Mouse (Mus musculus): ENCODE data around the gene Nfic. TPM values are rescaled to one million over a fixed set of nuclear protein-coding genes. Genes with fewer than 3 reads are reported as not detected.
"Not testable (repeated sequence)": the region's sequence is repeated elsewhere in the genome, so short reads cannot be mapped to it uniquely, and the experiment has no call there.

Gene Nfic
- polyA plus RNA-seq, 1 experiment = 10.5 TPM

GRCm38 (mm10) chr10:81462917-81463316 is 7.5 kb upstream of the Nfic start:
- no peak for DNase-seq (ENCODE audit: low read depth, low spot score)
- 71% methylated on average over 7 of the region's 7 CpGs for WGBS

- no peak for DNase-seq (ENCODE audit: low read depth, low spot score)
- WGBS = 43% methylated on average over 7 of the region's 7 CpGs
These were observed 7.0 kb upstream of the Nfic start for GRCm38 (mm10) chr10:81462415-81462804.

- 6% methylated on average over 16 of the region's 16 CpGs for WGBS
- DNase-seq (ENCODE audit: low read depth, low spot score) = no peak
These were observed 6.4 kb upstream of the Nfic start for GRCm38 (mm10) chr10:81461673-81462414.

DNA sequence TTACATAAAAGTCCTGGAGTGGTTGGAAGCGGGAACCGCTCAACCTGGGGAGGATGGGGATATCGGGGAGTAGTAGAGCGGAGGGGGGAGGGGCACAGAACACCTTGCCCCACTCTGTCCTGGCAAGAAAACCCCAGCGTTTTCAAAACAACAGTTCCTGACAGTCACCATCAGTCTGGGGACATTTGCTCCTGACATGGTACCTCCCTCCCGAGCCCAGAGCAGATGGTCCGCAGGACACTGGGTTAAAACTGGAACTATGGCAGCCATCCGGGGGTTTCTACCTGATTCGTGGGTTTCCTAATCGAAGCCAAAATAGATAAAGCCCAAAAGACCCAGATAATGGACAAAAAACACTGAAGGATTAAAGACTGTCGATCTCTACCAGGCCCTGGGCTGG is 5.5 kb upstream of the Nfic start:
- 58% methylated on average over 11 of the region's 11 CpGs for WGBS
- no peak for DNase-seq (ENCODE audit: low read depth, low spot score)

- DNase-seq (ENCODE audit: low read depth, low spot score) = no peak
- 42% methylated on average over 20 of the region's 20 CpGs for WGBS
These were observed 5.0 kb upstream of the Nfic start for GRCm38 (mm10) chr10:81460471-81460870.

- DNase-seq (ENCODE audit: low read depth, low spot score) = no peak
- 63% methylated on average over 21 of the region's 21 CpGs for WGBS
These were observed 4.0 kb upstream of the Nfic start for GRCm38 (mm10) chr10:81459399-81459798.

- no peak for DNase-seq (ENCODE audit: low read depth, low spot score)
- 53% methylated on average over 6 of the region's 6 CpGs for WGBS
These were observed 2.8 kb upstream of the Nfic start for GRCm38 (mm10) chr10:81458267-81458666.

DNA sequence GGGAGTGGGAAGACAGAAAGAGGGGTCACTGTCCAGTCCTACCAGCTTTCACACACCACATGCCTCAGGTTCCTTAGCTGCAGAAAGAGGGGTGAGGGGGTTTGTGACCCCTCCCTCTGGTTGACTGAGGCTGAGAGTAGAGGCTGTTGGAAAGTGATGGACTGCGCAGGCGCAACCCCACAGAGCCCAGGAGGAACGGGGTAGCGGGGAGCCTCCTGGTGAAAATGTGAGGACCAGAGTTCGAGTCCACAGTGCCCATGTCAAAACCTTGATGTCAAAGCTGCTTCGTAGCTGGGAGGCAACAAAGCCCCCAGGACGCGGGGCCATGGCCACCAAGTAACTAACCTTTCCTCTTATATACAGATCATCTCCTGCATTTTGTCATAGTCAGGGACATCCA is 2.2 kb upstream of the Nfic start:
- no peak for DNase-seq (ENCODE audit: low read depth, low spot score)

GRCm38 (mm10) chr10:81456983-81457563 is 1.6 kb upstream of the Nfic start:
- DNase-seq (ENCODE audit: low read depth, low spot score) = no peak
- WGBS = 27% methylated on average over 12 of the region's 12 CpGs

More for the DNA sequence above, 2.2 kb upstream of the Nfic start:
- WGBS = 84% methylated on average over 8 of the region's 8 CpGs

DNA sequence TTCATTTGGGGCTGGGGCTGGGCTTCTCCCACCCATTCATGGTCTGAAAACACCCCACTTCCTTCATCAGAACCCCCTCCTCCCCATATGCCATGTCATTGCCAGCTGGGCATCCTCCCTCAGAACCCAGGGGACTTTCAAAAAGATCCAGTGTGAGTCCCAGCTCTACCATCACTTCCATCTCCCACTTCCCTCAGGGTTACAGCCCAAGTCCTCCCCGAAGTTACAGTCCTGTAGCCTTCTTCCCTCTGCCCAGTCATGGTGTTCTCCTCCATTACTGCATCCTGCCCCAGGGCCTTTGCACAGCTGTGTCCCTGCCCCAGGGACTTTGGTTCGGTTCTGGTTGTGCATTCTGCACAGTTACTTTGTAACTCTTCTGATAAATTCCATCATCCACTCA is 1.3 kb downstream of the Nfic start:
- no peak for DNase-seq (ENCODE audit: low read depth, low spot score)
- 55% methylated on average over 2 of the region's 2 CpGs for WGBS

DNA sequence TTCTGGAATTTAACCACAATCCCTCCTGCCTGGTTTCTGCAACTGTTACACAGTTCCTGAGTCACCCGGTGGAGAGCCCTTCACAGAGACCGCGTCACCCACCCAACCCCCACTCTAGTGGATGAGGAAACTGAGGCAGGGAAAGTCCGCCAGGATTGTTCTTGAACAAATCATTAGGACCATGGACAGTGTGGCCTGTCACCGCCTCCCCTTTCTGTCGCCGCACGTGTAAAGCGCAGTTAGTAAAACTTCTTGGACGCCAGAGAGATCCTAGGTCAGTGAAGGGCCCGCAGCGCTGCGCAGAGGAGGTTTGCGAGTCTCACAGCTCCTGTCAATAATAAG is 2.5 kb downstream of the Nfic start:
- no peak for DNase-seq (ENCODE audit: low read depth, low spot score)
- WGBS = 2% methylated on average over 14 of the region's 14 CpGs

GRCm38 (mm10) chr10:81452237-81452946 is 3.0 kb downstream of the Nfic start:
- no peak for DNase-seq (ENCODE audit: low read depth, low spot score)
- WGBS = 11% methylated on average over 36 of the region's 36 CpGs

GRCm38 (mm10) chr10:81451365-81451745 is 4.1 kb downstream of the Nfic start:
- WGBS = 43% methylated on average over 6 of the region's 6 CpGs
- DNase-seq (ENCODE audit: low read depth, low spot score) = no peak

DNA sequence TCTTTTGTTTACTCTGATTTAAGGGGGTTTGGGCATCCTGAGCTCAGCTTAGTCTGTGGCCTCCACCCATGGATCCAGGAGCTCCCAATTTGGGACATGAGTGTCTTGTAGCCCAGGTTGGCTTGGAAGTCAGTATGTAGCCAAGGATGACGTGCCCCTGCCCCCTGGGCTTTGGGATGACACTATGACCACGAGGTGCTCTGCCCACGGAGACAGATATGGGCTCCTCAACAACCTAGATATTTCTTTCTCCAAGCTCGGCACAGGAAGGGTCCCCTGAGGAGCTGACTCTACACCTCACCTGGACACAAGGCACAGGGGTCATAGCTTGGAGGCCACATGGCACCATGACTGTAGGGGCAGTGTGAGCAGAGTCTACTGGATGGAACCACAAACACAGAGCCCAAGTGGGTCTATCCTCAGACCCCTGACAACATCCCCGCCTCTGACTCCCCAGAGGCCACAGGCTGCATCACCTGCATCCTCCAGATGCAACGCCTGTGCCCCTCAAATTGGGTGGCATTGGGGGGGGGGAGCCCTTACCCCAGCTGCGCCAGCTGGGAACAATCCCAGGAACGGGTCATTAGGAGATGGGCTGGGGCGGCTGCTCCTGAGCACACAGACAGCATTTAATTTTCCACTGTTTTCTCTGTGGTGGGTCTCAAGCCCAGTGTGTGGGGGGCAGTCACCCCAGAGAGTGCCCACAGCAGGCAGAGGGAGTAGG is 4.6 kb downstream of the Nfic start:
- 54% methylated on average over 9 of the region's 9 CpGs for WGBS
- DNase-seq (ENCODE audit: low read depth, low spot score) = no peak

GRCm38 (mm10) chr10:81450140-81450539 is 5.3 kb downstream of the Nfic start:
- no peak for DNase-seq (ENCODE audit: low read depth, low spot score)
- WGBS = 2% methylated on average over 7 of the region's 7 CpGs

GRCm38 (mm10) chr10:81445516-81445915 is 9.9 kb downstream of the Nfic start:
- not testable (repeated sequence) for DNase-seq (ENCODE audit: low read depth, low spot score)
- 18% methylated on average over 2 of the region's 2 CpGs for WGBS

DNA sequence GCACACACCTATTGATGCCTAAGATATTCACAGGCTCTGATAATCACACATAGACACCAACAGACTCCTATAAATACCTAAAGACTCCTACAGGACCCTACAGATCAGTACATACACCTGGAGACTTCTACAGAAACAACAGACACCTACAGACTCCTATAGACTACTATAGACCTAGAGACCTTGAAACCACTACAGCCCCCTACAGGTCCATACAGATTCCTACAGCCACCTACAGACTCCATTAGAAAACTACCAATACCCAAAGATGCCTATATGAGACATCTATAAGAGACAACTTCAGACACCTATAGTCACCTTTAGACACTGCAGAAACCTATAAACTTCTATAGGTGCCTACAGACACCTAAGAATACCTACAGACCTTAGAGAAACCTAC is 14.4 kb downstream of the Nfic start:
- DNase-seq (ENCODE audit: low read depth, low spot score) = no peak

DNA sequence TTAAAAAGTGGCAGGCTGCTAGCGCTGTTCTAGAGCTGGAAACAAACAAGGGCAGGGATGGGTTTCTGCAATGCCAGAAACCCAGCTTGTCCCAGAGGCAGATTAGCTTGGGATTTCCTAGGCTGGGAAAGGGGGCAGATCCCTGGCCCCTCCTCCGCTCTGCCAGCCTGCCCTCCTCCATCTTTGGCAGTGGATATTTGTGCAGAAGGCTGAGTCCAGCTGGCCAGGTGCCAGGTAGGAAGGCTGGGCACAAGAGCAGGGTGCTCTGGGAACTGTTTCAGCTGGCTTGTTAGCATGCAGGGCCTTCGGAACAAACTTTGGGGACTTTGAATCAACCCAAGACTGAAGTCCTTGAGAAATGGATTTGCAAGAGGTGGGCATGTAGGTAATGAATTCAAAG is 20.0 kb downstream of the Nfic start:
- WGBS = 26% methylated on average over 3 of the region's 3 CpGs
- no peak for DNase-seq (ENCODE audit: low read depth, low spot score)

GRCm38 (mm10) chr10:81434361-81435263 is 20.8 kb downstream of the Nfic start:
- 29% methylated on average over 15 of the region's 15 CpGs for WGBS
- no peak for DNase-seq (ENCODE audit: low read depth, low spot score)
